Mouse (Mus musculus) hindbrain, embryonic 13.5 days (tissue): ENCODE measurements around the gene Cysrt1. TPM values are rescaled to one million over a fixed set of nuclear protein-coding genes. Genes with fewer than 3 reads are reported as not detected.

Experiments used
- ATAC-seq: fragments of 200-750 bp; cut with Nextera tagmentation; 2 replicates; pipeline ENCODE4 v1.8.0; 2017; ENCODE audit warnings: moderate TSS enrichment; ENCODE audit not compliant: low FRiP score
- H3K27ac ChIP-seq: fragments of 300-500 bp; sonication (generic); 2 replicates; pipeline ENCODE4 v1.5.1; 2015; ENCODE audit warnings: inconsistent platforms, mild to moderate bottlenecking, moderate library complexity
- H3K27me3 ChIP-seq: fragments of 300-500 bp; sonication (generic); 2 replicates; pipeline ENCODE4 v1.6.1; 2015; ENCODE audit warnings: mild to moderate bottlenecking, inconsistent platforms
- H3K36me3 ChIP-seq: fragments of 300-500 bp; sonication (generic); 2 replicates; pipeline ENCODE4 v1.6.1; 2015; ENCODE audit warnings: mild to moderate bottlenecking, inconsistent platforms
- H3K4me1 ChIP-seq: fragments of 300-500 bp; sonication (generic); replicated peaks from 2 replicates; pipeline ENCODE4 v1.6.1; 2015; ENCODE audit warnings: inconsistent platforms
- H3K4me2 ChIP-seq: fragments of 300-500 bp; sonication (generic); 2 replicates; pipeline ENCODE4 v1.6.1; 2015; ENCODE audit warnings: inconsistent platforms, mild to moderate bottlenecking, moderate library complexity
- H3K4me3 ChIP-seq: fragments of 300-500 bp; sonication (generic); 2 replicates; pipeline ENCODE4 v1.5.1; 2015; ENCODE audit warnings: mild to moderate bottlenecking, inconsistent platforms
- H3K9ac ChIP-seq: fragments of 300-500 bp; sonication (generic); 2 replicates; pipeline ENCODE4 v1.6.1; 2015; ENCODE audit warnings: mild to moderate bottlenecking, inconsistent platforms
- H3K9me3 ChIP-seq: fragments of 300-500 bp; sonication (generic); 2 replicates; pipeline ENCODE4 v1.6.1; 2016; ENCODE audit warnings: inconsistent platforms
- WGBS: fragments of 180-500 bp; shearing (Covaris S2); methylation state at CpG from one replicate; pipeline ENCODE4 v1.1.7; 2015; 5-methylcytosine and 5-hydroxymethylcytosine counted together
- polyA plus RNA-seq: library from polyadenylated mRNA; unstranded; fragments of >200 nt; fragmentation: Nextera tagmentation; extraction: Ambion mirVana; gene quantifications from 2 replicates; pipeline ENCODE4 v1.2.1, GENCODE M21; 2015

The Cysrt1 gene
- polyA plus RNA-seq, 1 experiment from 2014 or later: 0.26 TPM

DNA sequence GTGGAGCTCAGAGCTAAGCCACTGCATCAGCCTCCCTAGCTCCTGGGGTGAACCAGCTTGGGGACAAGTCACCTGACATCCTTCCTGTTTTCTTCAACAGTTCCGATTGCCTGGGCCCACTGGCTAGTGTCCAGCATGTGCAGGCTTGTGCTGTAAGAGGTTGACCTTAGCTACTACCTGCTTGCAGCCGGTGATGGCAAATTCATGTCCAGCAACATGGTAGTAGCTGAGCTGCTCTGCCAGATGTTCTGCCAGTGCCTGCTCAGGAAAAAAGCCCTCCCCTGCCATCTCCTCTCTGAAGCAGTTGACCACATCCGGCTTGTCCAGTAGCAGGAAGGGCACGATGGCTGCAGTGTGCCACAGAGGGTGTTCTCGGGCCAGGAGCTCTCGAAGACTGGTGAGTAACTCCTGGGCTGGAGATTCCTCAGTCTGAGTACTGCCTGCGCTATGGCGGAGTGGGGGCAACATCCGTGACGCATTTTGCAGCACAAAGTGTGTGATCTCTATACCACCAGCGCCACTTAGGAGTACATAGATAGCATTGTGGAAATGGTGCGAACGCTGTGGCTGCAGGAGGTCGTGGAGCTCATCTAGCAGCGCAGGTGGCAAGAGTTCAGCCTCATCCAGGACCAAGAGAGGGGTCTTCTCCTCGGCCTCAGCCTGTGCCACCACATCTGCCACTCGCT is 47.6 kb downstream of the Cysrt1 start:
- Histone ChIP-seq H3K4me1 (peaks cover 12% of the 10 kb centered on the region), H3K9me3 (no peaks in the 10 kb centered on the region), H3K4me3 (no peak overlapping the region), H3K27me3 (peaks cover 42% of the 10 kb centered on the region), H3K27ac (no peak overlapping the region), H3K4me2 (no peak overlapping the region), H3K36me3 (peaks cover 18% of the 10 kb centered on the region), H3K9ac (no peak overlapping the region)
- ATAC-seq: no peak
- WGBS: 88% methylated on average over 17 of the region's 17 CpGs

- Histone ChIP-seq H3K9me3 (no peaks in the 10 kb centered on the region), H3K27ac (no peak overlapping the region), H3K4me3 (no peak overlapping the region), H3K4me2 (no peak overlapping the region), H3K9ac (peak overlapping the region; percentile 8; the same call in 1 of the 2 replicates), H3K4me1 (peaks cover 12% of the 10 kb centered on the region), H3K36me3 (peaks cover 13% of the 10 kb centered on the region), H3K27me3 (peaks cover 42% of the 10 kb centered on the region)
- no peak for ATAC-seq
- 82% methylated on average over 5 of the region's 5 CpGs for WGBS
Measured at GRCm38 (mm10) chr2:25194006-25194405, 48.2 kb downstream of the Cysrt1 start.

- no peaks in the 10 kb centered on the region for H3K9me3 ChIP-seq
- H3K4me3 ChIP-seq: no peak overlapping the region
- peaks cover 7% of the 10 kb centered on the region for H3K36me3 ChIP-seq
- H3K4me1 ChIP-seq: peaks cover 12% of the 10 kb centered on the region
- WGBS: 2% methylated on average over 6 of the region's 6 CpGs
- H3K27me3 ChIP-seq: peaks cover 42% of the 10 kb centered on the region
- ATAC-seq: peak; percentile 79
- no peak overlapping the region for H3K27ac ChIP-seq
- no peak overlapping the region for H3K4me2 ChIP-seq
- 0 out of 2 replicates have a peak overlapping the region, but pooled peaks have one; percentile 8 for H3K9ac ChIP-seq
Measured at GRCm38 (mm10) chr2:25193330-25193770, 48.9 kb downstream of the Cysrt1 start.

Other genes with a start within 250 kb of the Cysrt1 start
- 130 and 136 TPM in 2 replicates for gene Nsmf, start 188.1 kb downstream of the Cysrt1 start, polyA plus RNA-seq
- not detected in 2 replicates for gene Entpd8, start 162.1 kb downstream of the Cysrt1 start, polyA plus RNA-seq
- gene Noxa1, start 147.3 kb downstream of the Cysrt1 start, polyA plus RNA-seq: not detected in 2 replicates
- gene Nrarp, start 61.7 kb downstream of the Cysrt1 start, polyA plus RNA-seq: 21.4 and 24.6 TPM in 2 replicates
- gene Tor4a, start 45.6 kb downstream of the Cysrt1 start, polyA plus RNA-seq: 1.6 and 1.9 TPM in 2 replicates
- gene Nelfb, start 31.0 kb downstream of the Cysrt1 start, polyA plus RNA-seq: 98.3 and 104 TPM in 2 replicates
- not detected in 2 replicates for gene Stpg3, start 27.8 kb downstream of the Cysrt1 start, polyA plus RNA-seq
- gene Fam166a, start 23.7 kb downstream of the Cysrt1 start, polyA plus RNA-seq: 0.40 and 1.3 TPM in 2 replicates
- gene Tubb4b, start 17.8 kb downstream of the Cysrt1 start, polyA plus RNA-seq: 349 and 363 TPM in 2 replicates
- not detected in 2 replicates for gene Slc34a3, start 8.1 kb downstream of the Cysrt1 start, polyA plus RNA-seq
- gene Rnf224, start 5.7 kb downstream of the Cysrt1 start, polyA plus RNA-seq: not detected in 2 replicates
- 90.3 and 92.4 TPM in 2 replicates for gene Rnf208, start 197 bp downstream of the Cysrt1 start, polyA plus RNA-seq
- 5.1 and 6.2 TPM in 2 replicates for gene AL732309.1, start 4.4 kb upstream of the Cysrt1 start, polyA plus RNA-seq
- gene Tmem203, start 13.0 kb upstream of the Cysrt1 start, polyA plus RNA-seq: 18.6 and 20.9 TPM in 2 replicates
- 16.2 and 17.6 TPM in 2 replicates for gene Tprn, start 20.2 kb upstream of the Cysrt1 start, polyA plus RNA-seq
- 189 and 199 TPM in 2 replicates for gene Ssna1, start 30.0 kb upstream of the Cysrt1 start, polyA plus RNA-seq
- gene Anapc2, start 30.0 kb upstream of the Cysrt1 start, polyA plus RNA-seq: 143 TPM in 2 replicates
- not detected in 2 replicates for gene Tmem210, start 45.7 kb upstream of the Cysrt1 start, polyA plus RNA-seq
- 0.22 TPM in 1 of 2 replicates, not detected in the other for gene Lrrc26, start 47.5 kb upstream of the Cysrt1 start, polyA plus RNA-seq
- 22.5 and 24.5 TPM in 2 replicates for gene Grin1, start 76.7 kb upstream of the Cysrt1 start, polyA plus RNA-seq
- 50.0 and 59.8 TPM in 2 replicates for gene Man1b1, start 89.9 kb upstream of the Cysrt1 start, polyA plus RNA-seq
- 22.8 and 23.0 TPM in 2 replicates for gene Dpp7, start 113.9 kb upstream of the Cysrt1 start, polyA plus RNA-seq
- gene Uap1l1, start 123.2 kb upstream of the Cysrt1 start, polyA plus RNA-seq: 5.2 and 6.2 TPM in 2 replicates
- 9.6 and 16.5 TPM in 2 replicates for gene Sapcd2, start 129.9 kb upstream of the Cysrt1 start, polyA plus RNA-seq
- 2.6 and 3.6 TPM in 2 replicates for gene Entpd2, start 153.4 kb upstream of the Cysrt1 start, polyA plus RNA-seq
- gene Npdc1, start 156.9 kb upstream of the Cysrt1 start, polyA plus RNA-seq: 411 and 423 TPM in 2 replicates
- 0.19 TPM in 1 of 2 replicates, not detected in the other for gene Fut7, start 180.8 kb upstream of the Cysrt1 start, polyA plus RNA-seq
- gene Abca2, start 186.3 kb upstream of the Cysrt1 start, polyA plus RNA-seq: 10.0 and 11.6 TPM in 2 replicates
- 3.4 and 3.7 TPM in 2 replicates for gene Clic3, start 214.4 kb upstream of the Cysrt1 start, polyA plus RNA-seq
- 91.6 and 98.8 TPM in 2 replicates for gene Paxx, start 218.6 kb upstream of the Cysrt1 start, polyA plus RNA-seq
- 50.3 and 50.5 TPM in 2 replicates for gene Ptgds, start 227.6 kb upstream of the Cysrt1 start, polyA plus RNA-seq